ENCODE assay signal across 9 mouse cellular contexts in genomic region chr8:95113750-95114149, GRCm38 (mm10). TPM values are rescaled to one million over a fixed set of nuclear protein-coding genes. Genes with fewer than 3 reads are reported as not detected.
DNase-seq lines count a peak whose midpoint lies in the region; ATAC-seq and TF ChIP-seq lines count a peak whose summit lies in the region.
"Had no signal": no experiment of that assay in that cellular context is flagged by ENCODE, and none has a peak within 500 bp of the region (broad histone marks: within the 10 kb centered on the region; RNA-seq: fewer than 3 reads in every experiment).

No protein-coding gene starts in this region.

- H3K4me2 ChIP-seq in CH12.LX (ENCODE audit: insufficient read depth, low read depth, poor library complexity, severe bottlenecking), result no peak overlapping the region
- H3K4me2 ChIP-seq in embryonic facial prominence, embryonic 12.5 days (replicated peaks), result no peak overlapping the region
- no peak overlapping the region for H3K4me2 ChIP-seq in intestine, postnatal 0 days (replicated peaks; ENCODE audit: low read depth)
- H3K4me2 ChIP-seq in midbrain, embryonic 15.5 days, result no peak overlapping the region
- H3K4me2 ChIP-seq: limb, embryonic 13.5 days had no signal

- TF ChIP-seq EP300 in CH12.LX (IDR thresholded peaks at IDR 0.05; ENCODE audit: low read length), result no peak

- H3K27me3 ChIP-seq in CH12.LX (replicated peaks), result no peaks in the 10 kb centered on the region
- no peaks in the 10 kb centered on the region for H3K27me3 ChIP-seq in embryonic facial prominence, embryonic 12.5 days
- no peaks in the 10 kb centered on the region for H3K27me3 ChIP-seq in intestine, postnatal 0 days (replicated peaks; ENCODE audit: control insufficient read depth, insufficient read depth, low read length)
- no peaks in the 10 kb centered on the region for H3K27me3 ChIP-seq in midbrain, embryonic 15.5 days (replicated peaks)
- H3K27me3 ChIP-seq: limb, embryonic 13.5 days had no signal

- H3K4me3 ChIP-seq in gastrocnemius, adult 2 months, result no peak overlapping the region
- no peak overlapping the region for H3K4me3 ChIP-seq in CH12.LX (replicated peaks in 1 of 3; ENCODE audit: low read depth in 2 of 3, low read length in 2 of 3, poor library complexity in 1 of 3)
- no peak overlapping the region for H3K4me3 ChIP-seq in embryonic facial prominence, embryonic 12.5 days
- no peak overlapping the region for H3K4me3 ChIP-seq in intestine, postnatal 0 days (ENCODE audit: low read depth, low read length)
- H3K4me3 ChIP-seq in midbrain, embryonic 15.5 days, result no peak overlapping the region
- H3K4me3 ChIP-seq: limb, embryonic 13.5 days had no signal

- no peak for TF ChIP-seq POLR2A in CH12.LX (IDR thresholded peaks at IDR 0.05; ENCODE audit: low read depth, low read length)

- DNase-seq in gastrocnemius, adult 2 months, result no peak
- DNase-seq in gastrocnemius, postnatal 36 days, result no peak
- DNase-seq in CH12.LX (ENCODE audit: extremely low read depth), result peak; percentile 53
- DNase-seq in right cerebral cortex, postnatal 25 days, result no peak
- DNase-seq in natural killer cell, adult 2 months (ENCODE audit: low spot score in 2 of 2), result no peak

- peak; percentile 60 for ATAC-seq in embryonic facial prominence, embryonic 12.5 days (ENCODE audit: insufficient number of reproducible peaks, insufficient read depth, low FRiP score, low TSS enrichment)
- ATAC-seq in intestine, postnatal 0 days, result 0 out of 2 replicates have a peak, but pooled peaks have one; percentile 25
- peak; percentile 74 for ATAC-seq in midbrain, embryonic 15.5 days (replicated peaks)

- TF ChIP-seq CTCF in gastrocnemius, adult 2 months (IDR thresholded peaks at IDR 0.05), result peak; percentile 69
- peak; percentile 20 to 77; a peak in 2 of 4 replicates for TF ChIP-seq CTCF in CH12.LX (conservative IDR thresholded peaks at IDR 0.05 in 1 of 2, IDR thresholded peaks at IDR 0.05 in 1 of 2; ENCODE audit: low read depth in 2 of 2, low read length in 2 of 2)
- TF ChIP-seq CTCF in intestine, postnatal 0 days (IDR thresholded peaks at IDR 0.05; ENCODE audit: low read depth), result peak; percentile 83

- no peaks in the 10 kb centered on the region for H3K9me3 ChIP-seq in CH12.LX (replicated peaks; ENCODE audit: low read length)
- H3K9me3 ChIP-seq in embryonic facial prominence, embryonic 12.5 days, result no peaks in the 10 kb centered on the region
- no peaks in the 10 kb centered on the region for H3K9me3 ChIP-seq in intestine, postnatal 0 days (ENCODE audit: control insufficient read depth)
- H3K9me3 ChIP-seq in midbrain, embryonic 15.5 days, result no peaks in the 10 kb centered on the region
- H3K9me3 ChIP-seq: limb, embryonic 13.5 days had no signal

- no peak overlapping the region for H3K9ac ChIP-seq in CH12.LX (ENCODE audit: insufficient read depth, low read depth)
- H3K9ac ChIP-seq in embryonic facial prominence, embryonic 12.5 days, result no peak overlapping the region
- H3K9ac ChIP-seq in intestine, postnatal 0 days (ENCODE audit: low read depth, low read length), result no peak overlapping the region
- H3K9ac ChIP-seq in midbrain, embryonic 15.5 days, result no peak overlapping the region
- H3K9ac ChIP-seq: limb, embryonic 13.5 days had no signal

- H3K4me1 ChIP-seq in CH12.LX (ENCODE audit: control insufficient read depth in 1 of 2, insufficient read depth in 2 of 2), result peaks cover 4 to 25% of the 10 kb centered on the region in 2 experiments; a peak in 3 of 4 replicates
- no peaks in the 10 kb centered on the region for H3K4me1 ChIP-seq in embryonic facial prominence, embryonic 12.5 days
- H3K4me1 ChIP-seq in intestine, postnatal 0 days (replicated peaks; ENCODE audit: control insufficient read depth, insufficient read depth, low read length), result no peaks in the 10 kb centered on the region
- no peaks in the 10 kb centered on the region for H3K4me1 ChIP-seq in midbrain, embryonic 15.5 days
- H3K4me1 ChIP-seq: limb, embryonic 13.5 days had no signal

- H3K27ac ChIP-seq in gastrocnemius, adult 2 months, result no peak overlapping the region
- H3K27ac ChIP-seq in CH12.LX (ENCODE audit: insufficient read depth, low read depth), result no peak overlapping the region
- no peak overlapping the region for H3K27ac ChIP-seq in embryonic facial prominence, embryonic 12.5 days
- no peak overlapping the region for H3K27ac ChIP-seq in intestine, postnatal 0 days (ENCODE audit: low read depth, low read length)
- H3K27ac ChIP-seq in midbrain, embryonic 15.5 days, result no peak overlapping the region
- H3K27ac ChIP-seq: limb, embryonic 13.5 days had no signal

- dilution Hi-C loops in CH12.LX (cut with MboI; ENCODE audit: extremely low pct_ligation_motif_present, extremely low pct_unique_long_range_greater_than_20kb, low sequenced_read_pairs), result no loop called here

- H3K79me2 ChIP-seq in CH12.LX (replicated peaks; ENCODE audit: control insufficient read depth, extremely low read depth, insufficient read depth, poor library complexity, severe bottlenecking), result no peaks in the 10 kb centered on the region

- TF ChIP-seq RAD21 in CH12.LX (IDR thresholded peaks at IDR 0.05; ENCODE audit: low read depth, low read length), result peak; percentile 55

- in situ Hi-C loops in CH12.LX (cut with MboI; ENCODE audit: low pct_ligation_motif_present, low pct_unique_long_range_greater_than_20kb, low sequenced_read_pairs), result no loop called here

- H3K36me3 ChIP-seq in CH12.LX (replicated peaks in 1 of 2; ENCODE audit: control insufficient read depth in 1 of 2, insufficient read depth in 1 of 2, low read length in 1 of 2), result peaks cover 0 to 5% of the 10 kb centered on the region in 2 experiments
- H3K36me3 ChIP-seq in embryonic facial prominence, embryonic 12.5 days, result no peaks in the 10 kb centered on the region; the same call in 1 of the 2 replicates
- peaks cover 14% of the 10 kb centered on the region for H3K36me3 ChIP-seq in intestine, postnatal 0 days (ENCODE audit: control insufficient read depth, insufficient read depth)
- H3K36me3 ChIP-seq in midbrain, embryonic 15.5 days (replicated peaks), result no peaks in the 10 kb centered on the region; the same call in 1 of the 2 replicates

- intact Hi-C loops in gastrocnemius, adult 2 months (cut with DNase I), result no loop called here
- intact Hi-C loops in gastrocnemius, postnatal 36 days (cut with DNase I), result no loop called here

- 73% methylated on average over 3 of the region's 3 CpGs for WGBS in embryonic facial prominence, embryonic 12.5 days
- whole genome bisulfite sequencing in intestine, postnatal 0 days, result 66% methylated on average over 3 of the region's 3 CpGs
- WGBS in midbrain, embryonic 15.5 days, result 70% methylated on average over 3 of the region's 3 CpGs

TF ChIP-seq in CH12.LX, 34 proteins besides CTCF, POLR2A, EP300 and RAD21:
- TF ChIP-seq NELFE (IDR thresholded peaks at IDR 0.05; ENCODE audit: low read depth, low read length) (0 out of 2 replicates have a peak, but pooled peaks have one; percentile 12), ZC3H11A (IDR thresholded peaks at IDR 0.05; ENCODE audit: low read depth, low read length) (peak; percentile 49; the same call in 1 of the 2 replicates), MAZ (IDR thresholded peaks at IDR 0.05; ENCODE audit: low read depth, low read length) (no peak), MYC (IDR thresholded peaks at IDR 0.05; ENCODE audit: low read depth, low read length) (peak; percentile 96), SMC3 (IDR thresholded peaks at IDR 0.05; ENCODE audit: low read depth, low read length) (peak; percentile 87), TCF12 (IDR thresholded peaks at IDR 0.05; ENCODE audit: low read depth, low read length) (no peak), MAX (IDR thresholded peaks at IDR 0.05; ENCODE audit: low read length) (peak; percentile 70), SIN3A (IDR thresholded peaks at IDR 0.05; ENCODE audit: low read length) (no peak), PAX5 (IDR thresholded peaks at IDR 0.05; ENCODE audit: low read length) (no peak), IRF4 (IDR thresholded peaks at IDR 0.05; ENCODE audit: low read depth, low read length) (0 out of 2 replicates have a peak, but pooled peaks have one; percentile 49)

RNA-seq across cellular contexts. Expression of gene Katnb1, which starts 32.8 kb away (rescaled TPM):
- 1 to 10 TPM; 6.4 to 7.6 TPM for total RNA-seq in gastrocnemius, adult 2 months (2021)
- total RNA-seq in gastrocnemius, postnatal 36 days (2021), result 1 to 10 TPM; 6.1 to 8.2 TPM
- total RNA-seq in CH12.LX (2012; rRNA removed), result 17.3 and 19.8 TPM in 2 replicates
- total RNA-seq in CH12.LX (2014; rRNA removed), result 8.9 and 9.8 TPM in 2 replicates
- polyA plus RNA-seq in CH12.LX (2012; ENCODE audit: insufficient read length, low read depth), result 13.1 and 14.1 TPM in 2 replicates
- polyA plus RNA-seq in embryonic facial prominence, embryonic 12.5 days (2016; fragmentation: Nextera tagmentation; extraction: Ambion mirVana), result 28.9 and 30.9 TPM in 2 replicates
- 12.7 and 14.2 TPM in 2 replicates for polyA plus RNA-seq in intestine, postnatal 0 days (2015; fragmentation: Nextera tagmentation; extraction: Ambion mirVana)
- 49.5 and 49.8 TPM in 2 replicates for polyA plus RNA-seq in midbrain, embryonic 15.5 days (2015; fragmentation: Nextera tagmentation; extraction: Ambion mirVana)

RNA-seq across cellular contexts. Expression of gene Drc7, which starts 58.8 kb away (rescaled TPM):
- total RNA-seq in gastrocnemius, adult 2 months (2021), result not detected
- not detected for total RNA-seq in gastrocnemius, postnatal 36 days (2021)
- total RNA-seq in CH12.LX (2012; rRNA removed), result not detected in 2 replicates
- total RNA-seq in CH12.LX (2014; rRNA removed), result not detected in 2 replicates
- polyA plus RNA-seq in CH12.LX (2012; ENCODE audit: insufficient read length, low read depth), result not detected in 2 replicates
- 0.17 TPM in 1 of 2 replicates, not detected in the other for polyA plus RNA-seq in embryonic facial prominence, embryonic 12.5 days (2016; fragmentation: Nextera tagmentation; extraction: Ambion mirVana)
- polyA plus RNA-seq in intestine, postnatal 0 days (2015; fragmentation: Nextera tagmentation; extraction: Ambion mirVana), result not detected in 2 replicates
- polyA plus RNA-seq in midbrain, embryonic 15.5 days (2015; fragmentation: Nextera tagmentation; extraction: Ambion mirVana), result 1.5 and 1.9 TPM in 2 replicates
- polyA plus RNA-seq: limb, embryonic 13.5 days had no signal
